Mouse (Mus musculus): Measurements from ENCODE around the gene Zfp775. TPM values are rescaled to one million over a fixed set of nuclear protein-coding genes. Genes with fewer than 3 reads are reported as not detected.

Gene Zfp775
- polyA plus RNA-seq, 1 experiment from 2014 or later: 15.7 TPM

DNA sequence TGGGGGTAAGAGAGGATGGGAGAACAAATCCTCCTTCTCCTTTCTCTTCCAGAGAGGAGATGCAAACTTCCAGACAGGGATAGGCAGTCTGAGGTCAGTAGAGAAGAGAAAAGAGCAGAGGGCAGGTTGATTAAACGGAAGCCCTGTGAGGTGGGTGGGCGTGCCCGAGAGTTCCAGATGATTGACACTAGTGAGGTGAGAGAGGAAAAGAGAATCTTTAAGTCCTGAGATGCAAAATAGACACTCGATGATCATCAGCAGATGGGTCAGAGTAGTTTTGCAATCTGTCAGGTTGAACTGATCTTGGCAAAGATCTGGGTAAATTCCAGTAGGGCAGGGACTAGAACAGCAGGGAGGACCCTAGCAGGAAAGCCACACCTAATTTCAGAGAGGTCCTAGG lies 62.9 kb downstream of the Zfp775 start:
- H3K4me3 ChIP-seq: no peak overlapping the region
- no peaks in the 10 kb centered on the region for H3K27me3 ChIP-seq
- H3K36me3 ChIP-seq: no peaks in the 10 kb centered on the region
- no peak overlapping the region for H3K27ac ChIP-seq (replicated peaks)
- ATAC-seq (ENCODE audit: low FRiP score, low read depth): no peak
- no peak overlapping the region for H3K9ac ChIP-seq (replicated peaks)
- H3K9me3 ChIP-seq: no peaks in the 10 kb centered on the region
- WGBS: 87% methylated on average over 4 of the region's 4 CpGs
- H3K4me2 ChIP-seq (replicated peaks): no peak overlapping the region
- no peaks in the 10 kb centered on the region for H3K4me1 ChIP-seq

- Histone ChIP-seq H3K36me3 (no peaks in the 10 kb centered on the region), H3K27me3 (no peaks in the 10 kb centered on the region), H3K27ac (replicated peaks) (no peak overlapping the region), H3K9me3 (no peaks in the 10 kb centered on the region), H3K4me1 (no peaks in the 10 kb centered on the region), H3K9ac (replicated peaks) (no peak overlapping the region), H3K4me2 (replicated peaks) (no peak overlapping the region), H3K4me3 (no peak overlapping the region)
- WGBS: 95% methylated on average over 9 of the region's 9 CpGs
- ATAC-seq (ENCODE audit: low FRiP score, low read depth): no peak
Observed at GRCm38 (mm10) chr6:48665471-48665870, 63.6 kb downstream of the Zfp775 start.

- Histone ChIP-seq H3K27me3 (no peaks in the 10 kb centered on the region), H3K4me1 (no peaks in the 10 kb centered on the region), H3K9me3 (no peaks in the 10 kb centered on the region), H3K9ac (replicated peaks) (no peak overlapping the region), H3K27ac (replicated peaks) (no peak overlapping the region), H3K36me3 (no peaks in the 10 kb centered on the region), H3K4me2 (replicated peaks) (no peak overlapping the region), H3K4me3 (no peak overlapping the region)
- no peak for ATAC-seq (ENCODE audit: low FRiP score, low read depth)
- WGBS: 75% methylated on average over 7 of the region's 7 CpGs
Observed at GRCm38 (mm10) chr6:48666159-48666586, 64.3 kb downstream of the Zfp775 start.

DNA sequence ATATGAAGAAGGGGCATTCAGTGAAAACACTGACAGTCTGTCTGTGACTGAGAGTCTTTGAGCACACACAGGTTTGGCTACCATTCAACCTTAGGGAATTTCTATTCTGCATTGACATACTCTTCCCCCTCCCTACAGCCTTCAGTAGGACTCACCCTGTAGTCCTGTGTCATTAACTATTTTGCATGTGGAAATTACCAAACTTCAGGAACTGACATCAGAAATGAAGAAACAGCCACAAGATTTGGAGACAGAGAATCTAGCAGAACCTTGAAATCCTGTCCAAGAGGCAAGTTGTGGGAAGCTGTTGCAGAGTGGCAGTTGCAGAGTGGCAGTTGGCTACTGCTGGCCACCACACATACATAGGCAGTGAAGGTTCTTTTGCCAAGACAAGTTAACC lies 66.2 kb downstream of the Zfp775 start:
- Histone ChIP-seq H3K27ac (replicated peaks) (no peak overlapping the region), H3K4me2 (replicated peaks) (no peak overlapping the region), H3K36me3 (no peaks in the 10 kb centered on the region), H3K4me1 (no peaks in the 10 kb centered on the region), H3K27me3 (no peaks in the 10 kb centered on the region), H3K4me3 (no peak overlapping the region), H3K9ac (replicated peaks) (no peak overlapping the region), H3K9me3 (no peaks in the 10 kb centered on the region)
- no peak for ATAC-seq (ENCODE audit: low FRiP score, low read depth)

DNA sequence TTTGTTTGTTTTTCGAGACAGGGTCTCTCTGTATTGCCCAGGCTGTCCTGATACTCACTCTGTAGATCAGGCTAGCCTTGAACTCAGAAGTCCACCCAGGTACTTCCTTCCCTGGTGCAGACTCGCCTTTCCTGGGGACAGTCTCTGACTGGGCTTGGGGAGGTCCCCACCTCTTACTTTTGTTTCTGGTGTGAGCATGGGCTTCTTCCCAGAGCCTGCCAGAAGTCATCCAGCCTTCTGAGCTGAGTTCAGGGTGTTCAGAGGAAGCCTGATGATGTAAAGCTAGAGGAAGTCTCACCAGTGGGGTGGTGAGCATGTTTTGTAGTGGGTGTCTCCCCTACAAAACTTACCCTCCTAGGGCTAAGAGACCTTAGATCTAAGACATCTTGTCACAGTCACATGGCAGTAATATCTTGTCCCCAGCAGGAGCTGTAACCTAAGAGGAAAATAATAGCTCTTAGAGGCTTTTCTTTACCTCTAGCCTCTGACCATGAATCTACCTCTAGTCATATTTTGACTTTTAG lies 67.6 kb downstream of the Zfp775 start:
- H3K4me3 ChIP-seq: no peak overlapping the region
- 62% methylated on average over 2 of the region's 2 CpGs for WGBS
- H3K27me3 ChIP-seq: no peaks in the 10 kb centered on the region
- ATAC-seq (ENCODE audit: low FRiP score, low read depth): no peak
- no peaks in the 10 kb centered on the region for H3K4me1 ChIP-seq
- H3K9ac ChIP-seq (replicated peaks): no peak overlapping the region
- no peak overlapping the region for H3K27ac ChIP-seq (replicated peaks)
- H3K36me3 ChIP-seq: no peaks in the 10 kb centered on the region
- no peaks in the 10 kb centered on the region for H3K9me3 ChIP-seq
- no peak overlapping the region for H3K4me2 ChIP-seq (replicated peaks)

Other genes with a start within 250 kb of the Zfp775 start
- gene Krba1, start 206.5 kb upstream of the Zfp775 start, polyA plus RNA-seq (2016; fragmentation: Nextera tagmentation; extraction: Ambion mirVana): 26.4 and 27.8 TPM in 2 replicates
- gene Zfp467, start 156.2 kb upstream of the Zfp775 start, polyA plus RNA-seq (2016; fragmentation: Nextera tagmentation; extraction: Ambion mirVana): 19.9 and 22.9 TPM in 2 replicates
- gene Sspo, start 153.8 kb upstream of the Zfp775 start, polyA plus RNA-seq (2016; fragmentation: Nextera tagmentation; extraction: Ambion mirVana): 0.10 and 0.22 TPM in 2 replicates
- 85.7 and 89.9 TPM in 2 replicates for gene Atp6v0e2, start 64.4 kb upstream of the Zfp775 start, polyA plus RNA-seq (2016; fragmentation: Nextera tagmentation; extraction: Ambion mirVana)
- gene Lrrc61, start 47.3 kb upstream of the Zfp775 start, polyA plus RNA-seq (2016; fragmentation: Nextera tagmentation; extraction: Ambion mirVana): 18.1 and 22.3 TPM in 2 replicates
- gene Rarres2, start 29.3 kb upstream of the Zfp775 start, polyA plus RNA-seq (2016; fragmentation: Nextera tagmentation; extraction: Ambion mirVana): 1.7 and 3.1 TPM in 2 replicates
- not detected in 2 replicates for gene Gm45021, start 12.5 kb upstream of the Zfp775 start, polyA plus RNA-seq (2016; fragmentation: Nextera tagmentation; extraction: Ambion mirVana)
- 50.1 and 54.1 TPM in 2 replicates for gene Repin1, start 8.2 kb upstream of the Zfp775 start, polyA plus RNA-seq (2016; fragmentation: Nextera tagmentation; extraction: Ambion mirVana)
- 0.65 TPM in 1 of 2 replicates, not detected in the other for gene Gm44965, start 8.1 kb upstream of the Zfp775 start, polyA plus RNA-seq (2016; fragmentation: Nextera tagmentation; extraction: Ambion mirVana)
- 1.4 and 1.5 TPM in 2 replicates for gene AI854703, start 24.7 kb downstream of the Zfp775 start, polyA plus RNA-seq (2016; fragmentation: Nextera tagmentation; extraction: Ambion mirVana)
- 0.45 and 0.77 TPM in 2 replicates for gene Gimap8, start 45.2 kb downstream of the Zfp775 start, polyA plus RNA-seq (2016; fragmentation: Nextera tagmentation; extraction: Ambion mirVana)
- gene Gimap9, start 74.1 kb downstream of the Zfp775 start, polyA plus RNA-seq (2016; fragmentation: Nextera tagmentation; extraction: Ambion mirVana): 1.7 and 2.6 TPM in 2 replicates
- gene Gimap4, start 82.5 kb downstream of the Zfp775 start, polyA plus RNA-seq (2016; fragmentation: Nextera tagmentation; extraction: Ambion mirVana): 2.3 and 3.0 TPM in 2 replicates
- 5.7 and 6.9 TPM in 2 replicates for gene Gimap6, start 106.2 kb downstream of the Zfp775 start, polyA plus RNA-seq (2016; fragmentation: Nextera tagmentation; extraction: Ambion mirVana)
- gene Gm28053, start 116.5 kb downstream of the Zfp775 start, polyA plus RNA-seq (2016; fragmentation: Nextera tagmentation; extraction: Ambion mirVana): not detected in 2 replicates
- not detected in 2 replicates for gene Gimap7, start 116.6 kb downstream of the Zfp775 start, polyA plus RNA-seq (2016; fragmentation: Nextera tagmentation; extraction: Ambion mirVana)
- gene Gimap1, start 137.0 kb downstream of the Zfp775 start, polyA plus RNA-seq (2016; fragmentation: Nextera tagmentation; extraction: Ambion mirVana): 5.0 and 5.5 TPM in 2 replicates
- 0.87 and 0.97 TPM in 2 replicates for gene Gimap5, start 144.1 kb downstream of the Zfp775 start, polyA plus RNA-seq (2016; fragmentation: Nextera tagmentation; extraction: Ambion mirVana)
- gene Gimap3, start 168.8 kb downstream of the Zfp775 start, polyA plus RNA-seq (2016; fragmentation: Nextera tagmentation; extraction: Ambion mirVana): not detected in 2 replicates
- 18.5 and 18.6 TPM in 2 replicates for gene Tmem176a, start 238.9 kb downstream of the Zfp775 start, polyA plus RNA-seq (2016; fragmentation: Nextera tagmentation; extraction: Ambion mirVana)
- 64.5 and 86.7 TPM in 2 replicates for gene Tmem176b, start 239.4 kb downstream of the Zfp775 start, polyA plus RNA-seq (2016; fragmentation: Nextera tagmentation; extraction: Ambion mirVana)

All from midbrain, embryonic 12.5 days (tissue).